Mouse (Mus musculus): ENCODE measurements around the gene Gm10961.

Gm10961 gene

GRCm38 (mm10) chr3:107630682-107631522, at the start of gene Gm10961:
Gene Gm10961, plus strand, starts transcription at chr3:107631322.
- in situ Hi-C loops (cut with MseI, MboI) = no loop called here

- in situ Hi-C loops (cut with MseI, MboI) = no loop called here
Observed at GRCm38 (mm10) chr3:107582130-107582874, 48.8 kb upstream of the Gm10961 start.

- in situ Hi-C loops (cut with MseI, MboI) = no loop called here
Observed at GRCm38 (mm10) chr3:107582875-107583767, 48.0 kb upstream of the Gm10961 start.

DNA sequence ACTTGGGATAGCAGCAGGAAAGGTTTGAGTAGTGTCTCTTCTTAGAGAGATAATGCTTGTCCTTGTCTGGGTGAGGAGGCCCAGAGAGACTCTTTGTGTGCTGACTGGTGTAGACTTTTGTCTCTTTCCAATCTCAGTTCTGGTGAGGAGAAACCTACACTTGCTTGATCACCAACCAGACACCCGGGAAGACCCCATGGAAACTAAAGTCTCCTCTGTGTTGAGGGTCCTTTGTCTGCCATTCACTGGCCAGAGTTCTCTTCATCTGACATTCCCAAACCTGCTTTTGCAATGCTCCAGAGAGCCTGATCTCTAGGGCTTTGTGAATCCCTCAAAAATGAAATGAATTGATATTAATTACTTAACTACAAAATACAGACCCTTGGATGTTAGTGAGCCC, 47.2 kb upstream of the Gm10961 start:
- in situ Hi-C loops (cut with MseI, MboI) = no loop called here

- in situ Hi-C loops (cut with MseI, MboI) = no loop called here
Observed at GRCm38 (mm10) chr3:107586504-107586903, 44.6 kb upstream of the Gm10961 start.

DNA sequence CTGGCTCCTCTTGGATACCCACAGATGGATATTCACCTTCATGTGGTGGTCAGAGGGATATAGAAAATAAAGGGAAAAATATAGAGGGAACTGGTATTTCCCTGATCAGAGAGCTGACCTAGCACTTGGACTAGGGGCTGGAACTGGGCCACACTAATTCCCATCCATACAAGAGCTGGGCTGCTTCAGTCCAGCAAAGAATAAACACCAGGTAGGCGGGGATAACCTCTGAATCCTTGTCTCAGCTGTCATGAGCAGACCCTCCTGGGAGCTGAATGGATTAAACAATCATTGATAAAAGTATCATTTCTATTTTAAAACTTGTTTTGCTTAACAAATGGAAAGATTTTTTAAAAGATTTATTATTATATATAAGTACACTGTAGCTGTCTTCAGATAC, 39.5 kb upstream of the Gm10961 start:
- in situ Hi-C loops (cut with MseI, MboI) = no loop called here

DNA sequence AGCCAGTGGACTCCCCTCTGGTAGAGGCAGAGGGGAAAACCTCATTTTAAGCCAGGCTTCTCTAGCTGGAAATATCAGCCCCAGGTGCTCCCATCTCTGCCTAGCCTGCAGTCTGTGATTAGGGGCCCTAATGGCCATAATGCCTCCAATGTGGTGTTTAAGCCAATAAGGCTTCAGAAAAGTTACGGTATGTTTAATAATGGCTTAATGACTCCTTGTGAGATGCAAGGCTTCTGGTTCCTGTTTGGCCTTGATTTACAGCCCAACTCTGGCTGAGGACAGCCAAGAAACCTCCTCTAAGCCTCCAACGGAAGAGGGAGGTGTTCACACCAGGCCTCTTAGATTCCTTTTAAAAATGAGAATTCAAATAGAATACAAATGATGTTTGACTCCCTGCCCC, 37.5 kb upstream of the Gm10961 start:
- in situ Hi-C loops (cut with MseI, MboI) = no loop called here

GRCm38 (mm10) chr3:107594662-107595263, 36.4 kb upstream of the Gm10961 start, which contains the start of gene Alx3:
Gene Alx3, plus strand, starts transcription at chr3:107595031.
- in situ Hi-C loops (cut with MseI, MboI) = no loop called here

DNA sequence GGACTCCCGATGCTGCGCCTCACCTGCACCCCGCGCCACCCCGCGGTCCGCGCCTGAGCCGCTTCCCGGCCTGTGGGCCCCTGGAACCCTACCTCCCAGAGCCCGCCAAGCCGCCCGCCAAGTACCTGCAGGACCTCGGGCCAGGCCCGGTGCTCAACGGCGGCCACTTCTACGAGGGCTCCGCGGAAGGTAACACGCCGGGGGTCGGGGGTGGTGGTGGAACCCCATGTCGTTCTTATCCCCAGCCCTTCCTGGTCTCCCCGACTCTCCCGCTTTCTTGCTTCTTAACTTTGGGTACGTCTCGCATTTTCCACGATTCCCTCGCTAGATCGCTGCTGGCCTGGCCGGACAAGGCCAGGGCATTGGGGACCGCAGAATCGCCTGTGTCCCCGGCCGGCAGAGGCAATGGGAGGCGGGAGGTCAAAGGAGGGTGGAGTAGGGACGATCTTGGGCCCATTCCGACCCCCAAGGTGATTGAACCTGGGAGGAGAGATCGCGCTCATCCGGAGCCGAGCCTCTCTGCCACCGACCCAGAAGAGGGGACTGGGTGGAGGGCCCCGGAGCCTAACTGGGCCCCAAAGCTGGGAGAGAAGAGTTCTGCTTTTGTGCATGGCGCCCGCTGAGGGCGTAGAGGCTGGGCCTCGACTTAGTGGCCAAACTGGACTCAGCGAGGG, 35.7 kb upstream of the Gm10961 start:
- in situ Hi-C loops (cut with MseI, MboI) = no loop called here

- in situ Hi-C loops (cut with MseI, MboI) = no loop called here
Observed at GRCm38 (mm10) chr3:107595938-107596461, 35.1 kb upstream of the Gm10961 start.

DNA sequence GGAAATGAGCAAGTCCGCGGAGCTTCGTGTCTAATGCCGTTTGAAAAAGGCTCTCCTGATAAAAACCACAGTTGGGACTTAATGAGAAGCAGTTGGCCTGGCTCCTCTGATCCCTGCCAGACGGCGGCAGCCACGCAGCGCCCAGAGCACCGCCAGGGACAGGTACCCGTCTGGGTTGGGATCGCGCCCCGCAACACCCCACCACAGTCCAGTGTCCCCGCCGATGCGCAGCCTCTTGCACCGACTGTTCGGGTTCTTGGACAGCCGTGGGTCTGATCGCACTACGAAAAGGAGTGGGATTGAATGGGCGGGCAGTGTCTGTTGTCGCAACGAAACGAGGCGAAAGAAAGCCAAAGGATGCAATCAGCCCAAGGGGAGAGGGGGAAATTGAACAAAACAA, 34.6 kb upstream of the Gm10961 start:
- in situ Hi-C loops (cut with MseI, MboI) = no loop called here

DNA sequence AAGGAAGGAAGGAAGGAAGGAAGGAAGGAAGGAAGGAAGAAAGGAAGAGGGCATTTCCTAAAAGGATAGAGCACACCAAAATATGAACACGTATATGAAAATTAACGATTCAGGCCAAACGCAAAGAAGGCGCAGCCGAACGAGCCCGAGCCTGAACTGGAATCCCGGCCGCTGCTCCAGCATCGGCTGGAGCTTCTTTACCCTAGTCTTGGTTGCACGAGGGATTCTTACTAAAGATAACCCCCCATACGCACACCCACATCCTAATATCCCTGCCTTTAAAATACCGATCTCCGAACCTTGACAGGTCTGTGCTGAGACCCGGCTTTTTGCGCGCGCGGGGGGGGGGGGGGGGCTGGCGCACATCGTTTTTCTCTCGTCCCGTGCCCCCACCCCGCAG, 34.0 kb upstream of the Gm10961 start:
- in situ Hi-C loops (cut with MseI, MboI) = no loop called here

GRCm38 (mm10) chr3:107597586-107598389, 33.3 kb upstream of the Gm10961 start:
- in situ Hi-C loops (cut with MseI, MboI) = no loop called here

DNA sequence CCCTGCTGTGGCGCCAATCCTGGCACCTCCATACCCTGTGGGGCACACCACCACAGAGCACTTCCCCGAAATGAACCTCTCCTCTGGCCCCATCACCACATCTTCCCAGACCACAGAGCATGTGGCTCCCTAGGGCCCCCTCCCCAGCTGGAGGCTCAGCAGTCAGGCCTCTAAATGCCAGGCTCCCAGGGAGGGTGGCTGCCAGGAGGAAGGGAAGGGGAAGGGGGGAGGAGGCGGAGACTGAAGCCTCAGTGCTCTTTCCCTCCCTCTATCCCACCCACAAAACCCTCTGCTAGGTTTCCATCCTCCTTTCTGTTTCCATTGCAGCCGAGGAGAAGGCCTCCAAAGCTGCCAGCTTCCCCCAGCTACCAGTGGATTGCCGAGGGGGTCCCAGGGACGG, 31.0 kb upstream of the Gm10961 start:
- in situ Hi-C loops (cut with MseI, MboI) = no loop called here

GRCm38 (mm10) chr3:107605304-107605703, 25.8 kb upstream of the Gm10961 start:
- in situ Hi-C loops (cut with MseI, MboI) = no loop called here

- in situ Hi-C loops (cut with MseI, MboI) = no loop called here
Observed at GRCm38 (mm10) chr3:107607221-107607620, 23.9 kb upstream of the Gm10961 start.

DNA sequence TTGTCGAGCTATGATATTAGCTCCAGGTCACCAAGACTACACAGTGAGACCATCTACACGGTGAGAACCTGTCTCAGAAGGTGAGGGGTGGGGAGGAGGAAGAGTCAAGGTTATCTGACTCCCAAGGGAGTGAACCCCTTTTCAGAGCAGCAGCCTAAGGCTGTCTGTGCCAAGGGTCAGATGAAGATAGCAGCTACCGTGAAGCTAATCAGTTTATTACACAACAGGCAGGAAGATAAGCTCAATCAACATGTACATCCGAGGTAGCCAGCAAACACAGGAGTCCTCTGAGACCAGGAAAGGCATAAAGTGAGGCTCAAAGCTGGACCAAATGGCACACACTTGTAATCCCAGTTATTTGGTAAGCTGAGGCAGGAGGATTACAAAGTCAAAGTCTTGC, 22.3 kb upstream of the Gm10961 start:
- in situ Hi-C loops (cut with MseI, MboI) = no loop called here

GRCm38 (mm10) chr3:107609376-107609775, 21.7 kb upstream of the Gm10961 start:
- in situ Hi-C loops (cut with MseI, MboI) = no loop called here

- in situ Hi-C loops (cut with MseI, MboI) = no loop called here
Observed at GRCm38 (mm10) chr3:107611394-107611793, 19.7 kb upstream of the Gm10961 start.

All from mouse trophoblast stem cell (cell line).